8 mouse cellular contexts compared by ENCODE assay signal in genomic region chr13:34077492-34078271, GRCm38 (mm10). TPM values are rescaled to one million over a fixed set of nuclear protein-coding genes. Genes with fewer than 3 reads are reported as not detected.
DNase-seq lines count a peak whose midpoint lies in the region; ATAC-seq and TF ChIP-seq lines count a peak whose summit lies in the region.

Gene Tubb2a (minus strand): TSS chr13:34078007.

- 1% methylated on average over 43 of the region's 45 CpGs for WGBS in hindbrain, embryonic 11.5 days
- WGBS in lung, postnatal 0 days, result under 1% methylated on average over 40 of the region's 45 CpGs

- DNase-seq in Patski (ENCODE audit: low read depth, low spot score), result no peak
- peak; percentile 99 for DNase-seq in cerebellum, postnatal 10 days
- DNase-seq in frontal cortex, postnatal 10 days (ENCODE audit: low spot score in 2 of 2), result peak; percentile 89 to 94
- DNase-seq in hindbrain, embryonic 11.5 days (ENCODE audit: low spot score), result peak; percentile 92
- peak; percentile 98 for DNase-seq in layer of hippocampus, postnatal 10 days (ENCODE audit: low spot score in 2 of 2)
- peak; percentile 96 for DNase-seq in lung, postnatal 0 days (ENCODE audit: low spot score)
- peak; percentile 83 for DNase-seq in ovary, postnatal 10 days (ENCODE audit: low spot score)
- DNase-seq in thymus, postnatal 0 days (ENCODE audit: low spot score), result peak; percentile 92

- H3K9ac ChIP-seq in hindbrain, embryonic 11.5 days (ENCODE audit: low read depth, low read length), result peak within 1 kb of the TSS; percentile 77
- H3K9ac ChIP-seq in lung, postnatal 0 days (replicated peaks; ENCODE audit: low read depth), result peak within 1 kb of the TSS; percentile 74

- H3K27ac ChIP-seq in hindbrain, embryonic 11.5 days (ENCODE audit: low read depth, low read length), result peak within 1 kb of the TSS; percentile 76
- peak within 1 kb of the TSS; percentile 80 for H3K27ac ChIP-seq in lung, postnatal 0 days (ENCODE audit: low read length)

- H3K27me3 ChIP-seq in Patski, result no peaks in the 10 kb centered on the region
- H3K27me3 ChIP-seq in hindbrain, embryonic 11.5 days (ENCODE audit: control insufficient read depth, insufficient read depth, low read length), result no peaks in the 10 kb centered on the region
- H3K27me3 ChIP-seq in lung, postnatal 0 days (replicated peaks; ENCODE audit: insufficient read depth, low read length), result no peaks in the 10 kb centered on the region

- CTCF ChIA-PET in Patski (lab: Charles Lee), result no interaction called here

- TF ChIP-seq EP300 in lung, postnatal 0 days (IDR thresholded peaks at IDR 0.05), result no peak

- POLR2A ChIA-PET in Patski (lab: Charles Lee), result interaction anchor here (1.1 to 1.2 kb wide), 2 partner anchors 50 to 52 kb away, joined by 3 to 7 read pairs; no protein-coding TSS in a partner anchor

- in situ Hi-C loops in Patski (cut with MboI; ENCODE audit: low pct_unique_long_range_greater_than_20kb), result no loop called here

- H3K4me3 ChIP-seq in hindbrain, embryonic 11.5 days (ENCODE audit: low read depth, low read length), result peak within 1 kb of the TSS; percentile 77
- peak within 1 kb of the TSS; percentile 78 for H3K4me3 ChIP-seq in lung, postnatal 0 days (ENCODE audit: low read depth, low read length)

- 0 out of 2 replicates have a peak, but pooled peaks cover 3% of the 10 kb centered on the region for H3K4me1 ChIP-seq in hindbrain, embryonic 11.5 days (replicated peaks; ENCODE audit: control insufficient read depth, insufficient read depth, low read length)
- peaks cover 13% of the 10 kb centered on the region; the same call in 1 of the 2 replicates for H3K4me1 ChIP-seq in lung, postnatal 0 days (ENCODE audit: insufficient read depth, low read depth, low read length)

- H3K36me3 ChIP-seq in hindbrain, embryonic 11.5 days (ENCODE audit: control insufficient read depth, insufficient read depth, low read length), result no peaks in the 10 kb centered on the region
- H3K36me3 ChIP-seq in lung, postnatal 0 days (ENCODE audit: insufficient read depth, low read length), result no peaks in the 10 kb centered on the region

- H3K9me3 ChIP-seq in hindbrain, embryonic 11.5 days (ENCODE audit: control insufficient read depth, low read length), result no peaks in the 10 kb centered on the region
- H3K9me3 ChIP-seq in lung, postnatal 0 days (ENCODE audit: low read length), result no peaks in the 10 kb centered on the region

- no peak for TF ChIP-seq CTCF in Patski (IDR thresholded peaks at IDR 0.05)
- peak; percentile 77 for TF ChIP-seq CTCF in lung, postnatal 0 days (IDR thresholded peaks at IDR 0.05)

- ATAC-seq in Patski, result no peak
- ATAC-seq in hindbrain, embryonic 11.5 days (ENCODE audit: low FRiP score), result peak; percentile 89
- ATAC-seq in lung, postnatal 0 days, result peak; percentile 93

- H3K4me2 ChIP-seq in hindbrain, embryonic 11.5 days (replicated peaks; ENCODE audit: low read depth, low read length), result peak within 1 kb of the TSS; percentile 89
- H3K4me2 ChIP-seq in lung, postnatal 0 days (replicated peaks; ENCODE audit: low read depth, low read length), result peak within 1 kb of the TSS; percentile 87

RNA-seq across cellular contexts. Expression of gene Tubb2a, which starts in this region (rescaled TPM):
- 26.8 TPM for polyA plus RNA-seq in Patski (2021)
- polyA plus RNA-seq in hindbrain, embryonic 11.5 days (2014; fragmentation: Nextera tagmentation; extraction: Ambion mirVana), result 422 and 447 TPM in 2 replicates
- 1,000 to 10,000 TPM; 2,376 to 2,620 TPM for total RNA-seq in layer of hippocampus, postnatal 10 days (2021)
- polyA plus RNA-seq in lung, postnatal 0 days (2015; fragmentation: Nextera tagmentation; extraction: Ambion mirVana), result 152 and 167 TPM in 2 replicates
- 204 and 248 TPM in 2 replicates for polyA plus RNA-seq in thymus, postnatal 0 days (2015; fragmentation: Nextera tagmentation; extraction: Ambion mirVana)
